In genomic region chr5:73419045-73419695, GRCm38 (mm10) we compare ENCODE assay signal across 19 mouse cellular contexts. TPM values are rescaled to one million over a fixed set of nuclear protein-coding genes. Genes with fewer than 3 reads are reported as not detected.
A peak's percentile ranks its signal among the peaks of the same experiment; 100 is the strongest.
DNase-seq lines count a peak whose midpoint lies in the region; ATAC-seq and TF ChIP-seq lines count a peak whose summit lies in the region.
"Had no signal": no experiment of that assay in that cellular context is flagged by ENCODE, and none has a peak within 500 bp of the region (broad histone marks: within the 10 kb centered on the region; RNA-seq: fewer than 3 reads in every experiment).

No protein-coding gene starts in this region.

- no peaks in the 10 kb centered on the region for H3K4me1 ChIP-seq in heart, embryonic 10.5 days
- H3K4me1 ChIP-seq in E14TG2a.4 (replicated peaks; ENCODE audit: low read depth, low read length) = peaks cover 24% of the 10 kb centered on the region
- H3K4me1 ChIP-seq in intestine, postnatal 0 days (replicated peaks; ENCODE audit: control insufficient read depth, insufficient read depth, low read length) = no peaks in the 10 kb centered on the region
- H3K4me1 ChIP-seq in kidney, postnatal 0 days (replicated peaks; ENCODE audit: insufficient read depth, low read length) = no peaks in the 10 kb centered on the region
- peaks cover 5% of the 10 kb centered on the region; the same call in 1 of the 2 replicates for H3K4me1 ChIP-seq in midbrain, embryonic 13.5 days (replicated peaks)
- H3K4me1 ChIP-seq: forebrain, embryonic 15.5 days; liver, embryonic 12.5 days; neural tube, embryonic 13.5 days had no signal

- H3K27me3 ChIP-seq in heart, embryonic 10.5 days (ENCODE audit: insufficient read depth, poor library complexity, severe bottlenecking) = no peaks in the 10 kb centered on the region
- 0 out of 2 replicates have a peak, but pooled peaks cover 4% of the 10 kb centered on the region for H3K27me3 ChIP-seq in E14TG2a.4 (ENCODE audit: insufficient read depth, low read length)
- no peaks in the 10 kb centered on the region for H3K27me3 ChIP-seq in intestine, postnatal 0 days (replicated peaks; ENCODE audit: control insufficient read depth, insufficient read depth, low read length)
- no peaks in the 10 kb centered on the region for H3K27me3 ChIP-seq in kidney, postnatal 0 days (ENCODE audit: insufficient read depth, low read length)
- H3K27me3 ChIP-seq in midbrain, embryonic 13.5 days = no peaks in the 10 kb centered on the region
- H3K27me3 ChIP-seq: CH12.LX; forebrain, embryonic 15.5 days; liver, embryonic 12.5 days; neural tube, embryonic 13.5 days had no signal

- H3K27ac ChIP-seq in heart, embryonic 10.5 days = no peak overlapping the region
- H3K27ac ChIP-seq in intestine, postnatal 0 days (ENCODE audit: low read depth, low read length) = no peak overlapping the region
- no peak overlapping the region for H3K27ac ChIP-seq in kidney, postnatal 0 days
- no peak overlapping the region for H3K27ac ChIP-seq in gastrocnemius, adult 2 months
- no peak overlapping the region for H3K27ac ChIP-seq in midbrain, embryonic 13.5 days
- H3K27ac ChIP-seq: forebrain, embryonic 15.5 days; liver, embryonic 12.5 days; neural tube, embryonic 13.5 days had no signal

- intact Hi-C loops in heart, postnatal 25 days (cut with DNase I) = no loop called here
- intact Hi-C loops in gastrocnemius, adult 2 months (cut with DNase I) = no loop called here

- peak overlapping the region; percentile 18 for H3K4me2 ChIP-seq in intestine, postnatal 0 days (replicated peaks; ENCODE audit: low read depth)
- peak overlapping the region; percentile 1; the same call in 1 of the 2 replicates for H3K4me2 ChIP-seq in kidney, postnatal 0 days (ENCODE audit: low read length)
- no peak overlapping the region for H3K4me2 ChIP-seq in midbrain, embryonic 13.5 days (replicated peaks)
- H3K4me2 ChIP-seq: forebrain, embryonic 15.5 days; liver, embryonic 12.5 days; neural tube, embryonic 13.5 days had no signal

- DNase-seq in heart, embryonic 10.5 days (ENCODE audit: low spot score) = peak; percentile 22
- DNase-seq in heart, postnatal 25 days (ENCODE audit: low spot score) = no peak
- DNase-seq in kidney, postnatal 0 days (ENCODE audit: low spot score) = no peak
- DNase-seq in gastrocnemius, adult 2 months = no peak
- no peak for DNase-seq in neural tube, embryonic 10.5 days (ENCODE audit: extremely low spot score, low spot score)
- DNase-seq: adrenal gland, postnatal 14 days; cerebellum, postnatal 10 days; thymus, postnatal 14 days had no signal

- no peak overlapping the region for H3K9ac ChIP-seq in intestine, postnatal 0 days (ENCODE audit: low read depth, low read length)
- H3K9ac ChIP-seq in kidney, postnatal 0 days (ENCODE audit: low read depth, low read length) = no peak overlapping the region
- H3K9ac ChIP-seq in midbrain, embryonic 13.5 days (replicated peaks) = no peak overlapping the region
- H3K9ac ChIP-seq: forebrain, embryonic 15.5 days; liver, embryonic 12.5 days; neural tube, embryonic 13.5 days had no signal

- no peak overlapping the region for H3K4me3 ChIP-seq in heart, embryonic 10.5 days
- H3K4me3 ChIP-seq in E14TG2a.4 (replicated peaks; ENCODE audit: low read length) = peak overlapping the region; percentile 52
- H3K4me3 ChIP-seq in intestine, postnatal 0 days (ENCODE audit: low read depth, low read length) = 0 out of 2 replicates have a peak overlapping the region, but pooled peaks have one; percentile 1
- H3K4me3 ChIP-seq in kidney, postnatal 0 days (replicated peaks; ENCODE audit: low read depth, low read length) = no peak overlapping the region
- H3K4me3 ChIP-seq in gastrocnemius, adult 2 months = no peak overlapping the region
- no peak overlapping the region for H3K4me3 ChIP-seq in midbrain, embryonic 13.5 days (replicated peaks)
- H3K4me3 ChIP-seq: forebrain, embryonic 15.5 days; liver, embryonic 12.5 days; neural tube, embryonic 13.5 days had no signal

- ATAC-seq in intestine, postnatal 0 days = peak; percentile 41; the same call in 1 of the 2 replicates
- ATAC-seq in kidney, postnatal 0 days (replicated peaks; ENCODE audit: low FRiP score, low read depth) = no peak; the same call in 1 of the 2 replicates
- ATAC-seq in midbrain, embryonic 13.5 days = no peak
- ATAC-seq: forebrain, embryonic 15.5 days; inflammation-experienced regulatory T-cells, adult 6 months; liver, embryonic 12.5 days had no signal

- 62% methylated on average over 11 of the region's 11 CpGs for WGBS in heart, embryonic 10.5 days
- 29% methylated on average over 11 of the region's 11 CpGs for WGBS in intestine, postnatal 0 days
- WGBS in kidney, postnatal 0 days = 50% methylated on average over 11 of the region's 11 CpGs
- WGBS in midbrain, embryonic 13.5 days = 69% methylated on average over 11 of the region's 11 CpGs

- TF ChIP-seq CTCF in E14TG2a.4 (conservative IDR thresholded peaks at IDR 0.05; ENCODE audit: low read length) = no peak
- no peak for TF ChIP-seq CTCF in intestine, postnatal 0 days (IDR thresholded peaks at IDR 0.05; ENCODE audit: low read depth)
- TF ChIP-seq CTCF in kidney, postnatal 0 days (IDR thresholded peaks at IDR 0.05; ENCODE audit: low read depth) = no peak
- no peak for TF ChIP-seq CTCF in gastrocnemius, adult 2 months (IDR thresholded peaks at IDR 0.05)

- H3K36me3 ChIP-seq in heart, embryonic 10.5 days = no peaks in the 10 kb centered on the region
- no peaks in the 10 kb centered on the region for H3K36me3 ChIP-seq in E14TG2a.4 (ENCODE audit: insufficient read depth, low read length)
- no peaks in the 10 kb centered on the region for H3K36me3 ChIP-seq in intestine, postnatal 0 days (ENCODE audit: control insufficient read depth, insufficient read depth)
- H3K36me3 ChIP-seq in kidney, postnatal 0 days (ENCODE audit: insufficient read depth, low read length) = no peaks in the 10 kb centered on the region
- H3K36me3 ChIP-seq in midbrain, embryonic 13.5 days = no peaks in the 10 kb centered on the region
- H3K36me3 ChIP-seq: forebrain, embryonic 15.5 days; liver, embryonic 12.5 days; neural tube, embryonic 13.5 days had no signal

- no peaks in the 10 kb centered on the region for H3K9me3 ChIP-seq in heart, embryonic 10.5 days
- no peaks in the 10 kb centered on the region for H3K9me3 ChIP-seq in E14TG2a.4 (ENCODE audit: low read length)
- no peaks in the 10 kb centered on the region for H3K9me3 ChIP-seq in intestine, postnatal 0 days (ENCODE audit: control insufficient read depth)
- no peaks in the 10 kb centered on the region for H3K9me3 ChIP-seq in kidney, postnatal 0 days (replicated peaks; ENCODE audit: low read length)
- H3K9me3 ChIP-seq in midbrain, embryonic 13.5 days = no peaks in the 10 kb centered on the region
- H3K9me3 ChIP-seq: forebrain, embryonic 15.5 days; liver, embryonic 12.5 days; neural tube, embryonic 13.5 days had no signal

RNA-seq across cellular contexts. Expression of gene Cwh43, which starts 13.3 kb away (rescaled TPM):
- 0.09 TPM in 1 of 2 replicates, not detected in the other for polyA plus RNA-seq in heart, embryonic 10.5 days (2016; fragmentation: Nextera tagmentation; extraction: Ambion mirVana)
- total RNA-seq in heart, postnatal 25 days (2021) = not detected
- polyA plus RNA-seq in intestine, postnatal 0 days (2015; fragmentation: Nextera tagmentation; extraction: Ambion mirVana) = 0.34 and 0.84 TPM in 2 replicates
- 5.9 TPM in 2 replicates for polyA plus RNA-seq in kidney, postnatal 0 days (2015; fragmentation: Nextera tagmentation; extraction: Ambion mirVana)
- not detected for total RNA-seq in gastrocnemius, adult 2 months (2021)
- polyA plus RNA-seq in midbrain, embryonic 13.5 days (2015; fragmentation: Nextera tagmentation; extraction: Ambion mirVana) = 0.35 TPM in 1 of 2 replicates, not detected in the other
- total RNA-seq: adrenal gland, postnatal 14 days; CH12.LX; granulocyte monocyte progenitor cell, adult 5-6 weeks; hematopoietic stem cell, adult 5-6 weeks; megakaryocyte progenitor cell, adult 5-6 weeks had no signal
- polyA plus RNA-seq: inflammation-experienced regulatory T-cells, adult 6 months; liver, embryonic 12.5 days had no signal

Comparison
In these comparisons a context has a peak if more than half of its experiments do, and no peak if none do; other contexts are left out.
1. H3K4me3 ChIP-seq: peak in E14TG2a.4 (single experiment) and intestine, postnatal 0 days (single experiment); none in heart, embryonic 10.5 days (single experiment), kidney, postnatal 0 days (single experiment), gastrocnemius, adult 2 months (single experiment) and midbrain, embryonic 13.5 days (single experiment).